Mouse (Mus musculus) cerebral cortex, adult 2 months (tissue): Measurements from ENCODE around the gene Prkcb.

Source experiments
- WGBS: fragments of 180-500 bp; shearing (Covaris S2); methylation state at CpG from one replicate; pipeline ENCODE4 v1.1.7; 2018; 5-methylcytosine and 5-hydroxymethylcytosine counted together

The Prkcb gene

DNA sequence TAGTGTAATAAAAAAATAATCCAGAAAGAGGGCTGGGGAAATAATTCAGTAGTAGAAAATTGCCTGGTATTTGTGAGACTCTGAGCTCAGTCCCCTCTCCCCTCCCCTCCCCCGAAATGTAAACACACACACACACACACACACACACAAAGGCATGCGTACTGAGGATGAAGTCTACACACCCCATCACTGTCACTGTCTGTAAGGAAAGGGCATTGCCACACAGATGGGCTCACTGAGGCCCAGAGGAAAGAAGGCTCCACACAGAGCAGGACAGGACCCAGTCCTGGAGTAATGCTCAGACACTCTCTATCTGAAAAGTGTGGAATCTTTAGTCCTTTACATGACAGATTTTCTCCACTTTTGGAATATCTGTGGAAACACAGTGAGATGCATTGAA is 178.2 kb downstream of the Prkcb start:
- WGBS: 91% methylated on average over 2 of the region's 2 CpGs

DNA sequence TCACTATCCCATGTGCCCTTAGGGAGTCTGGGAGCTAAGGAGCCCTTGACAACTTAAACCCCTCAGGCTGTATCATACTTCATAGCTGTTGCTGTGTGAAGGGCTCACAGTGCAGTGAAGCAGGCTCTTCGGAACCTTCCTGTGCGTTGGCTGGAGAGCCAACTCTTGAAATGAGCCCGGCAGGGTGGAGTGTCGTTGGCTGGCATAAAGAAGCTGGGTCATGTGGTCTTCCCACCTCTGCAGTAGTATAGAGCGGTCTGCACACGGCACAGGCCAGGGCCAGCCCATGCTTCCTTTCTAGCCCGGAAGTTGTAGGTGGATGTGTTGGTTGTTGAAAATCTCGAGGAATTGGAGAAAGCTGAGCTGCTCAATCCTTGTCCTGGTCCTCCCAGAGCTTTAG is 179.3 kb downstream of the Prkcb start:
- WGBS: 54% methylated on average over 8 of the region's 8 CpGs

DNA sequence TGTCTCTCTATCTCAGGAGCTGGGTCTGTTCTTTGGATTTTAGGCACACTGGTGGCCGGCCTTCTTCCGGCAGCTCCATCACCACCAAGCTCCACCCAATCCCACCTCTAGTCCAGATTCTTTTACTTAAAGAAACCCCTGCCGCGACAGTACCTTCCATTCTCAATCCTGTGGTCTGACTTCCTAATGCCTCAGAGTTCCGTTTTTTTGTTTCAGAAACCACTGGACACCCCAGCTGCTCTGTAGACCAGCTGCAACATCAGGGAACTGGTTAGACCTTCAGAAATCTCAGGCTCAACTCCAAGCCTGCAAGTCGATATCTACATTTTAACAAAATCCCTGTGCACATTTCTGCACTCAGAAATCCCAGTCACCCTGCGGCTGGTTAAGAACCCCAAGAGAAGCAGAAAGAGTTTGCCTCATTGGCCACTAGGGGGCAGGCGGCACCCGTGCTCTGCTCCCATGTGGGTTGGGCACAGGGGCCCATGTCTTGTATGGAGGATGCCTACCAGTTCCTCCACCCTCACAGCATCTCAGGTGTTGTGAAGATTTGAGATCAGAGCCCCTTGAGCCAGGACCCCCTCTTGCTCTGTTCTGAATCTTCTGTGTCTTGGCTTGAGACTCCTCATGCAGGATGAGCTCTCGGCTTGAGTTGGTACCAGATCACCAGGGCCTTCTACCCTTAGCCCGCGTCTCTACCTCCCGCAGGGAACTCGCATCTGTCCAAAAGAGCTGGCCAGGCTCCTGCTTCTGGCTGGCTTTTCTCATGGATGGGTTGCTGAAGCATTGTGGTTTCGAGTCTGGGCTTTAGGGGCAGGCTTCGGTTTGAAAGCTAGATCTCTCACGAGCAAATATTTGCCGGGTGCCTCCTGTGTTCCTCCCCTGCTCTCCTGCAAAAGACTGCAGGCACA is 182.1 kb downstream of the Prkcb start:
- WGBS: 54% methylated on average over 18 of the region's 18 CpGs

DNA sequence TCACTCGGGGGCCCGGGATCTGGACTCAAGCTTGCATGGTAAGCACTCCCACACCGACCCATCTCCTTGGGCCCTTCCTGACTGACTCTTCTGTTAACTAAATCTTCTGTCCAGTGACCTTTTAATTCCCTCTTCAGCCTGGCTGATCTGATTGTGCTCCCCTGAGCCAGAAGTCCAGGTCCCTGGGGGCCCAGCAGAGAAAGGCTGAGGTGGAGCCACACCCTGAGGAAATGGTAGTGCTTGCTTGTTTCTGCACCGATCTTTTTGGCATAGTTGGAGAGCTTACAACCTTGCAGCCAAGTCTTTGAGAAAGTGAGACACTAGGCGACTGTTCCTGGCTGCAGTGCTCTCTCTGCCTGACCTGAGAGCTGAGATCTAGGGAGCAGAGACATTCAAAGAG is 183.7 kb downstream of the Prkcb start:
- WGBS: 51% methylated on average over 5 of the region's 5 CpGs

DNA sequence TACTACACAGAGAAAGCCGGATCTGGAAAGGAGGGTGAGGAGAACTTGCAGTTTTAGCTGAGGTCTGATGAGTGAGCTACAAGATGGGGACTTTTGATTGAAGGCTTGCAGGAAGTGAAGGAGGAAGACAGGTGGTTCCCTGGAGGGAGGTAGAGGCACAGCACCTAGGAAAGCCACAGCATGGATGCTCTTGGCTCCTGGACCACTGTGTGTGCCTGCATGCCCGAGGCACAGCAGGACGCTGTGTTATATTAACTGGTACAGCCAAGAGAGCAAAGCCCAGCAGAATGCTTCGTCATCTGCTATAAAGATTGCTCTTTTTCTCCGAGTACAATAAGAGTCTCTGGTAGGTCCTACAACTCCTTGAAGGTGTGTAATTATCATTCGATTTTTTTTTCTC is 188.1 kb downstream of the Prkcb start:
- WGBS: 65% methylated on average over 6 of the region's 6 CpGs

DNA sequence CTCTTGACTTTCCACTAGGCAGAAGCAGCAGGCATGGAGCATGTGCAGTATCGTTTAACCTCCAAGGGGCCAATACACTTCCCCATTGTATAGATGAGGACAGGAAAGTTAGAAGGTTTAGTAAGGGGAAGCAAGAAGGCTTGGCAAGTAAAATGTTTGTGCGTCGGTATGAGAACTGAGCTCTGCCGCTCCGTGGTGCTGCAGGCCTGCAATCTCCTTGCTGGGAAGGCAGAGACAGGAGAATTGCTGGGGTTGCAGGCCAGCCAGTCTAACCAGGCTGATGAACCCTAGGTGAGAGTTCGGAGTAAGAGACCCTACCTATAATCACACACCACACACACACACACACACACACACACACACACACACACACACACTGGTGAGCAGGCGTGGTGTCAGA is 188.6 kb downstream of the Prkcb start:
- WGBS: 42% methylated on average over 7 of the region's 7 CpGs

DNA sequence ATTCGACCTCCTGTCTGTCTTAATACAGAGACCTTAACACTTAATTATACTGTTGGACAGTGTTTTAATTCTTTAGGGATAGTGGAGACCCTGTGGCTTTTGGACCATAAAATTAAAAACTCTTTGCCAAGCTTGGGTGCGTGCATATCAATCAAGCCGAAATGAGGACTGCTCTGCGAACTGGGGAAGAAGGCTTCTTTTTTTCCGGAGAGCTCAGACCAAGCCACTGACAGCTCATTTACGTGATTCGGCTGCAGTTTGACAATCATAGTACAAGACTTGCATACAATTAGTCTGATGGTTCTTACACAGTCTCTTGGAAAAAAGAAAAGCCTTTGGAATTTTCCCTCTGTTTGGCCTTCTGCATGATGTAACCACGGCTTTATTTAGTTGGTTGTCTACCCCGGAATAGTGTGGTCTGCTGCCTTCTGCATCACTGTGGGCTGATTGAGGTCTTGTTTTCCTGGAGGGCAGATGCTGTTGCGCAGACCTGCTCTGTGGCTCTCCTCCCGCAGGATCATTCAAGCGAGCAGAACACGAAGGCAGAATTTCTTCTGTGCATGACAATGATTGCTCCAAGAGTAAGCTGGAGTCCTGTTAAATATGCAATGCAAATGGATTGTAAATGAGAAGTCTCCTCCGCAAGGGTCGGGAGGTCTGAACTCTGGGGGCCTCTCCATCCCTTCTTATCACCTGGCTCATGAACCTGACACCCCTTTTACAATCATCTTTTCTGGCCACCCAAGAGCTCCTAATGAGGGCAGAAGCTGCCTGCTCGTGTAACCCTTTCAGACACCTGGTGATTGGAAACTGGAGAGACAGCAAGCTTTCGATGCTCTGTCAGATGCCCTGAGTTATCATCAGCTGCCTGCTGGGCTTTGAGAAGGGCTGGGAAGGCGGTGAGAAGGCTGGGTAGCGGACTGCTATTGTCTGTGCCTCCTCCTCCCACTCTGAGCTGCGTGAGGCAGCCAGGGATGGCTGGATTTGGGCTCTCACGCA is 189.3 kb downstream of the Prkcb start:
- WGBS: 35% methylated on average over 21 of the region's 21 CpGs

DNA sequence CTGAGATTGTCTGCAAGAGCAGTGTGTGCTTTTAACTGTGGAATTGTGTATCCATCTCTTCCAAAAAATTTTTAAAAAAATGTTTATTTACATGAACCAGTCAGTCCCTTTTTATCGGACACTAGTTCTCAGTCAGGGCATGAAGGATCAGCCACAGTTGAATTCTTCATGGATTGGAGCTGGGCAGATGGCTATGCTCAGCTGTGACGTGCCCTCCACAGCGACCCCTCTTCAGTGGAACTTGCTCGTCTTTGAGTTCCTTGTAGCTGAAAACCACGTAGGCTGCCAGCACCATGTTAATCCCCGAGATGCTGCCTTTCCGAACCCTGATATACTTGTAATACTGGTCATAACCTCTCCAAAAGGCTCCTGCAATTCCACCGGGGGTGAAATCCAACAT is 195.4 kb downstream of the Prkcb start:
- WGBS: 76% methylated on average over 8 of the region's 8 CpGs

DNA sequence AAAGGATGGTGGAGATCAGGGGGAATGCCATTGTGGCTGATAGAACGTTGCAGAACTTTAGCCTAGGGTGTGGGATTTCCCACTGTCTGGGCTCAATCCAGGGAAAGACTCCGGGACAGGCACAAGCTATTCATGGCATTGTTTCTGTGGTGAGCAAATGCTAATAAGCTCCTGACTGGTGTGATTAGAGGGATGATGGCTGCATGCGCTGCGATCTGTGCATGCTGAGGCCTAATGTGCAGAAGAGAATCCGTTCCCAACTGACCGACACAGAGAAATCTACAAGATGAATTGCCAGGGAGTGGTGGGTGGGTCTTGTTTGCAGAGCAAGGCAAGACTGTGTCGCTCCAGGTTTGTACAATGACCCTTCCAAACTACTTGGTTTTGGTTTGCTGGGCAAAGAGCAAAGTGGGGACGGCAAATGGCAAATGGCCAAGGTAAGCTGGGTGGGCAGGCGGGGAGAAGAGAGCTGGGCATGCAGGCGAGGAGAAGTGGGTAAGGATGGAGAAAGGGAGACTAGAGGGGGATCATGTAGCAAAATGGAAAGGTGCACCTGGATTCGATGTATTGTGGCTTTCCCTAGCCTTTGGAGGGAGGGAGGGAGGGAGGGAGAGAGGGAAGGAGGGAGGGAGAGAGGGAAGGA is 199.5 kb downstream of the Prkcb start:
- 51% methylated on average over 11 of the region's 11 CpGs for WGBS

DNA sequence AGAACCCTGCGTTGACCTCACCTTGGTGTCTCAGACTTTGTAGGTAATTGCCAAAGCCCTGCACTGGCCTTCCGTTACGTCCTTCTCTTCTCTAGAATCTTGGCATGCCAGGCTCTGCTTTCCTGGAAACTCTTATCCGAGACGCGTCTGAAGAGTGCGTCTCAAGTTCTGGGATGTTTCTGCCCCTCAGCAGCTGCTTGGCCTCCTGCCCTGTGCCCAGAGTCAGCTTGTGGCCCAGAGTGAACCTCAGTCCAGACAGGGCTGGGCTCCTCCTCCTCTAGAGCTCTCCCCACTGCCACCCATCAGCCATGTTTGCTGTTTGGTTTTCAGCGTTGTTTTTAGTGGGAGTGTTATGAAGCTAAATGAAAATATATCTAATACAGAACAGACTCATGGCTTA is 203.5 kb downstream of the Prkcb start:
- 70% methylated on average over 8 of the region's 8 CpGs for WGBS

DNA sequence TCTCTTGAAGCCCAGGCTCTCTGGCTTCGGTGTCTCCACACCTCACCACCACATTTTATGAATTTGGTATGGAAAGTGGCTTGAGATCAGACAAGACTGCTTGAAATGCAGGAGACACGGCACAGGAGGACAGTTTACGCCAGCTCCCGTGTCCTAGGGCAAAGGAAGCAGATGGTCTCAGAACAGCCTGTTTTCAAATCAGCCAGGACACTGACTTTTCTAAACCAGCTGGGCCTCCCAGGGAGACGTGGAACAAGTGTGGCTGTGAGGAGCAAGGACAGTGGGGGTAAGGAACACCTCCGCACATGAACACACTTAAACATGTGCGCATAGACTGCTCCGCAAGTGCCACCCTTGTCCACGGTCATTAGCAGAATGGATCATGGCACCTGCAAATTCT is 204.4 kb downstream of the Prkcb start:
- WGBS: 70% methylated on average over 9 of the region's 9 CpGs

DNA sequence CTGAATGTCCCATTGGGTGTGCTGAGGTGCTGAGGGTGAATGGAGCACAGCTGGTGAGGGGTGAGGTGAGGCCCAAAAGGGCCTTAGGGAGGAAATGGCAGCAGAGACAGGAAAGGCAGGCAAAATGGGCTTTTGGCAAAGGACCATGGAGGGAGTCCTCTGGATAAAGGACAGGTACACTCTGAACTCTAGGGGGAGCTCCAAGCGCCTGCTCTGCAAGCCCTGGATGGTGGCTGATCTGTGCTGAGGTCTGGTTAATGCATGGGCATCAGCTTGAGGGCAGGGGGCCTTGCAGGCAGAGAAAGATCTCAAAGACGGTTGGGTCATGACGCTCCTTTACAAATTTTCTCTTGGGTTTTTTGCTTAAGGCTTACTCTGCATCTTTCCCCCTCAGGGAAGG is 205.5 kb downstream of the Prkcb start:
- 49% methylated on average over 3 of the region's 3 CpGs for WGBS

DNA sequence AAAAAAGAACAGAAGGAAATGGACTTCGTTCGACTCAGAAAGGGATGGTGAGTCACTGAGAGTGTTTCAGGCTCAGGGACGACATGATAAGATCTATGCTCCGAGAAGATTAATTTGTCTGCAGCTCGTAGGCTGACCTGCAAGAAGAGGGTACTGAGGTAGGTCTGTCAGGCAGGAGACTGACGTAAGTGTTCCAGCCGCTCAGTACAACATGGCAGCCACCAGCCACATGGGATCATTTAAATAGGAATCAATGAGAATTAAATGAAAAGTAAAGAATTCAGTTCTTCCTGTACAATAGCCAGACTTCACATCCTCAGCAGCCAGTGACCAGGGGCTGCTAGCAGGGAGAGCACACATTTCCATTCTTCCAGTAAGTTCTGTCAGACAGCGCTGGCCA is 209.0 kb downstream of the Prkcb start:
- 77% methylated on average over 8 of the region's 8 CpGs for WGBS

DNA sequence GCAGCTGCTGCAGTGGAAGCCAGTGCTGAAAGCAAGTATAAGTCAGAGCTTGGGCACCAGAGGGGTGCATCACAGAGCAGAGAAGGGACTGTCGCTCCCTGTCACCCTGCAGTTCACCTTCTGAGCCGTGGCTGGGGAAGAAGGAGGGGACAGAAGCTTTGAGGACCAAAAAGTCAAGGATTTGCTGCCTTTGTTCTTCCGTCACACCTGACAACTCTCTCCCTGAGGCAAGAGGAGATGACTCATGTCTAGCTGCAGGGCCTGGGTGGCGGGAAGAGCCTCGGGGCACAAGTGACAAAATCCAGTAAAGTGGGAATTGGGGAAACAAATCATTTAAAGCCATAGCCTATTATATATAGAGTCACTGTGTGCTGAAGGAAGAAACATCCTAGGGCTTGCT is 209.9 kb downstream of the Prkcb start:
- 57% methylated on average over 5 of the region's 5 CpGs for WGBS

DNA sequence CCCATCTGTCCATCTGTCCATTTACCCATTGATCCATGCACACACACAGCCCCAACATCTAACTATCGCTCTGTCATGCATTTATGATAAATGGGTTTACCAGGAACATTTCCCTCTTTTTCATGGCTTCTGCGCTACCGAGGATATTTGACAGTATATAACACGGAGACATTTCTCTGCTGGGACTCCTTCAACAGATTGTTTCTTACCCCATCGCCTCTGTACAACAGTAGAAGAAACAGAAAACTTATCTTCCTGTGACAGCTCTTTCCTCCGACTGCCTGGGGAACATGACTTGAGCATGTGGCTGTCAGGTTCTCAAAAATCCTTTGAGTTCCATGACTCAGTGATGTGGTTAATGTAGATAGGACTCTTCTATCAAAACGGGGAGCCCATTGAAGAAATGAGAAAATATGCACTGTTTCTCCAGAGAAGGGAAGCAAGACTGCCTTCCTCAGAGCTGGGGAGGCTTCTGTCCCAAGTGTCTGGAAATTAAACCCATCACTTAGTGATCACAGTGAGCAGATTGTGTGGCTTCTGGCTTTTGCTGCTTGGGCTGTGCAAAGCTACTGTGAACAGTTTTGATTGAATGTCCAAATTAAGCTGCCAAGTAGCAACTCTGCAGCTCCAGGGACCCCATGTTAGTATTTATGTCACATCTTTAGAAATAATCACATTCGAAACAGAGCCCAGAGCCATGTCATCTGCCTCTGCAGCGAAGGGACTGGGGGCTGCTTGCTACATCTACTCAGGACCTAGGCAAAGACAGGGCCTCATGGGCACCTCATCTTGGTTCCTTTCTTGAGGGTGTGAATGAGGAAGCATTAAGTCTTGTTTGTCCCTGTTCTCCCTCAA is 211.4 kb downstream of the Prkcb start:
- 56% methylated on average over 9 of the region's 9 CpGs for WGBS

DNA sequence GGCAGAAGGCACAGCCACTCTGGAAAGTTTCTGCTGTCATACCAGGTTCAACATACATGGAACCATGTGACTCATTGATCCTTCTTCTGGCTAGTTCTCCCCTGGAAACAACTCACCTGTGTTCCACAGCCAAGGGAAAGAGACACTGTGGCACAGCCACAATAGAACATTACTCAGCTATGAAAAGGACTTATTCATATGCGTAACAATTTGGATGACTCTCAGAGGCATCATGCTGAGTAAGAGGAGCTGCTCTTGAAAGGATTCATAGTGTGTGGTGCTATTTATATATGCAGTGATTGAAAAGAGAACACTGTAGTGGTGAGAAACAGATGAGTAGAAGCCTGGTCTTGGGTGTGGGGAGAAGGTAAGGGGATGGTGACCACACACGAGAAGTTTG is 217.9 kb downstream of the Prkcb start:
- WGBS: 68% methylated on average over 2 of the region's 2 CpGs

DNA sequence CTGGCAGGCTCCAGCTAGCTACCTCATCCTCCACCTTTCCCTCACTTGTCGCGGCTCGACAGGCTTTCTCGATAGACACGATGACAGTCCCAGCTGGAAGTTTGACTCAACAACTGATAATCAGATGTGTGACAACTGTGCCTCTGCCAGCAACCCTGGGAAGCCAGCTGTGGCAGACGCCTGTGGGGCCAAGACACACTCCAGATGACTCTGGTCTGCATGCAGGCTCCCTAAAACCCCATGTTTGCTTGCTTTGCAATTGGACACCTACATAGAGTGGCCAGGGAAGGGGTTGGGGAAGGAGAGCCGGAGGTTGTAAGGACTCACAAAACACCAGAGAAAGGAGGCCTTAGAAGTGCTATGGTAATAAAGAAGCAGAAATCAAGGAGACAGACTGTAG is 221.4 kb downstream of the Prkcb start:
- 58% methylated on average over 7 of the region's 7 CpGs for WGBS

DNA sequence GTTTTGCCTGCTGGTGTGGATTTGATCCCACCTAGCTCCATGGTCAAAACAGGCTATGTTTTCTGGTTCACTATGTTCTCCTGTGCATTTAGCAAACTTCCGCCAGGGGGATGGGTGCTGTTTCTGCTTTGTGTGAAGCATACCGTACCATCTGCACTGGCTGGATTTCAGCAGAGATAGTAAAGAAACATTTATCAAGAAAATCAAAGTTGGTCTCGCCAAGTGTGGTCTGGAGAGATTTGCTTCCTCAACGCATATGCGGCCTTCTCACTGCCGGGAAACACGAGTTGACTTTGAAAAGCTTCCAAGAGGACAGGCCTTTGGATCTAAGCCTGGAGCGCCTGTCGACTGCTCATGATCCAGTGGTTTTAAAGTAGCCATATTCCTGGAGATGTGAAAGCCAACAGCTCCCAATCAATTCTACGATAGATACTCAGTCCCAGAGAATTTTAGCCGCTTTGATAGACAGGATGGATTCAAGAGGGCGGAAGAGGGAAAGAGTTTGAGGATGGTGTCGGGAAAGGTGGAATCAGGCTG is 223.9 kb downstream of the Prkcb start:
- WGBS: 41% methylated on average over 13 of the region's 13 CpGs

DNA sequence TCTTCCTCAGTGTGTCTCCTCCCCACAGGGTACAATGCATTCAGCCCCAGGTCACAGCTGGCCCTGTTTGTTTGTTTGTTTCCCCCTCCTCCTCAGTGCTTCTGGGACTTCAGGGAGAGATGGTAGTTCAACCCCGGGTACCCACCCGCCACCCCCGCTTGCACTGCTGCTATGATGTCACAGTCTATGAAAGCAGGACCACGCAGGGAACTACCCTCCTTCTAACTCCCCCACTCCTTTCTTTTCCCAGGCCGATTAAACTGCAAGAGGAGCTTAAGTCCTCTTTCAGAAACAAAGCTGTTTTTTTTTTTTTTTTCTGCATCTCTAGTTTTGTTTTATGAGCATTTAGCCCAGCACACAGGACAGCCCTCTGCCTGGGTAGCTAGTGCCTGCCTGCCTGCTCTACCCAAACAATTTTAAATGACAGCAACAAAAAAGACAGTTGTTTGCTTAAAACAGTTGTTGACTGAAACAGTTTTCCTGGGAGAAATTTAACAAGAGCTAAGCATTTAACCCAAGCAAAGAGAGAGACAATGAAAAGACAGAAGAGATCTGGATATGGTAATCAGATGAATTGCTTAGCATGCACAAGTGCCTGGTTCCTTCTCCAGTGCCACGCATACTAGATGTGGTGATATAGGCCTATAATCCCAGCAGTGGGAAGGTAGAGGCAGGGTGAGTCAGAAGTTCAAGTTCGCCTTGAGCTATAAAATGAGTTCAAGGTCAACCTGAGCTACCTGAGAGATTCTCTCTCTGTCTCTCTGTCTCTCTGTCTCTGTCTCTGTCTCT is 232.5 kb downstream of the Prkcb start:
- WGBS: 58% methylated on average over 7 of the region's 7 CpGs

DNA sequence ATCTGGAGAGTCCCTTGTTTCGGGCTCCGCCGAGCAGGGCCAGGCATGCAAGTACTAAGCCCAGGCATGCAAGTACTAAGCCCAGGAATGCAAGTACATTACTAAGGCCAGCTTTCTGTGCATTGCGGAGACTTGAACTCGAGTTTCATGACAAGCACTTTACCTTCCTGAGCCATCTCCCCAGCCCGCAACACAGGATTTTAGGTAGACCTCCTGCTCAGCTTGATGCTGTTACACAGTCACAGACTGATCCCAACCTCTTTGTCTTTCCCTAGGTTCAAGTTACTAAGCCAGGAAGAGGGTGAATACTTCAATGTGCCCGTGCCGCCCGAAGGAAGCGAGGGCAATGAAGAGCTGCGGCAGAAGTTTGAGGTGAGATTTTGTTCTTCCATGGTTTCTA is 239.7 kb downstream of the Prkcb start:
- WGBS: 95% methylated on average over 11 of the region's 11 CpGs
